ENCODE assay signal across 14 mouse cellular contexts in genomic region chr4:96330661-96331380, GRCm38 (mm10). TPM values are rescaled to one million over a fixed set of nuclear protein-coding genes. Genes with fewer than 3 reads are reported as not detected.
"Had no signal": no experiment of that assay in that cellular context is flagged by ENCODE, and none has a peak within 500 bp of the region (broad histone marks: within the 10 kb centered on the region; RNA-seq: fewer than 3 reads in every experiment).

No protein-coding gene starts in this region.

RNA-seq across cellular contexts. Expression of gene Cyp2j11, which starts 17.6 kb away (rescaled TPM):
- polyA plus RNA-seq: hindbrain, embryonic 16.5 days; inflammation-experienced regulatory T-cells, adult 6 months; limb, embryonic 10.5 days; limb, embryonic 14.5 days; liver, embryonic 12.5 days; liver, embryonic 16.5 days; lung, embryonic 14.5 days; midbrain, embryonic 10.5 days; midbrain, embryonic 14.5 days; myocyte; neural tube, embryonic 11.5 days; neural tube, embryonic 15.5 days; spleen, adult 2 months; stomach, embryonic 15.5 days had no signal
